Mouse (Mus musculus) right cerebral cortex, postnatal 36 days (tissue): ENCODE data around the gene Zdhhc17.

Experiments
- DNase-seq, 2 experiments: peaks; one replicate each; pipeline ENCODE4 v3.0.0; 2022; ENCODE audit warnings: low spot score in 2 of 2, mixed read lengths in 1 of 2

Gene Zdhhc17

DNA sequence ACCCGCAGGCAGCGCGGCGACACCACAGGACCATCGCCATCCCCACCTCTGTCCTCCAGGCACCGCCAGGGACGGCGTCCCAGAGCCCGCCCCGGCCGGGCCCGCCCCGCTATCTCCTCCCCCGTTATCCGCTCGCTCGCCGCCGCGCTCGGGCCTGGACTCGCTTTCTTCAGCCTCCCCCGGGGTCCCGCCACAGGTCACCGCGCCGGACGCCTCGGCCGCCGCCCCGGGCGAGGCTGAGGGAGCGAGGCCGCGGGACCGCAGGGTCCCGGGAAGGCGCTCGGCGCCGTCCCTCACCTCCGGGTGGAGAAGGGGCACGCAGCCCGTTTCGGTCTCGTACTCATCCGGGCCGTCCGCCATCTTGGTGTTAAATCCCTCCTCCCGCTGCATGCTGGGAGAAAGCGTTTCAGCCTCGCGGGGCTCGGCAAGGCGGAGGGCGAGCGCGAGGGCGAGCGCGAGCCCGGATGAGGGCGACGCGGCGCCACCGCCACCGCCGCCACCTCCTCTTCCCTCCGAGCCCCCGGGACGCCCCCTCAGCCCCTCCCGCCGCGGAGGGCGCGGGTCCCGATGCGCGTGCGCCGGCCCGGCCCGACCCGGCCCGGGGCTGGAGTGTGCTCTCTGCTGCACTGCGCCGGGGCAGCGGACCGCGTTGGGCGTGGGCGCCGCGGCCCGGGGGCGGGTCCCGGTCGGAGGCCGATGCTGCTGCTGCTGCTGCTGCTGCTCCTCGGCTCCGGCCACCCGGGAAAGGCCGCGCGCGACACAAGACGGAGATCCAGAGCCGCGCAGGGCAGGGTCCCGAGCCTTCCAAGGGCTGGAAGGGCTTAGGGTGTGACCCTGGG is at the start of gene Zdhhc17:
TSS of gene Zdhhc17 (minus strand) at position 500 of the 839 bp plus-strand sequence.
- DNase-seq = peak; percentile 80 to 84

DNA sequence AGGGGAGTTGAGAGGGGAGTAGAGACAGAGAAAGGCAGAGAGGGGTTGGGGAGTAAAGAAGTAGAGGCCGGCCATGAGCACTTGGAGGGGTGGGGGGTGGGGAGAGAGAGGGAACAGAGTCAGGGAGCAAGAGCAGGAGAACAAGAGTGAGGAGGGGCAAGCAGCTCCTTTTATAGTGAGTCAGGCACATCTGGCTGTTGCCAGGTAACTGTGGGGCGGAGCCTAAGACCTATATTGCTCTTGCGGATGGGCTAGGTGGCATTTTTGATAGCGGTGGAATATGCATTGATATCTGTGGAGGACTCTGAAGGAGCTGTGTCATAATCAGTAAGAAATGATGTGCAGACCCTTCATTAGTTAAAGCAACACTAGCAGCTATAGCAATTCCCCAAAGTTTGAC is 45.8 kb upstream of the Zdhhc17 start:
- no peak for DNase-seq

- DNase-seq = no peak
Observed at GRCm38 (mm10) chr10:111051606-111052005, 41.7 kb upstream of the Zdhhc17 start.

GRCm38 (mm10) chr10:111050511-111050910 is 40.6 kb upstream of the Zdhhc17 start:
- no peak for DNase-seq

GRCm38 (mm10) chr10:111050061-111050460 is 40.1 kb upstream of the Zdhhc17 start:
- DNase-seq = no peak

- no peak for DNase-seq
Observed at GRCm38 (mm10) chr10:111047895-111048294, 38.0 kb upstream of the Zdhhc17 start.

DNA sequence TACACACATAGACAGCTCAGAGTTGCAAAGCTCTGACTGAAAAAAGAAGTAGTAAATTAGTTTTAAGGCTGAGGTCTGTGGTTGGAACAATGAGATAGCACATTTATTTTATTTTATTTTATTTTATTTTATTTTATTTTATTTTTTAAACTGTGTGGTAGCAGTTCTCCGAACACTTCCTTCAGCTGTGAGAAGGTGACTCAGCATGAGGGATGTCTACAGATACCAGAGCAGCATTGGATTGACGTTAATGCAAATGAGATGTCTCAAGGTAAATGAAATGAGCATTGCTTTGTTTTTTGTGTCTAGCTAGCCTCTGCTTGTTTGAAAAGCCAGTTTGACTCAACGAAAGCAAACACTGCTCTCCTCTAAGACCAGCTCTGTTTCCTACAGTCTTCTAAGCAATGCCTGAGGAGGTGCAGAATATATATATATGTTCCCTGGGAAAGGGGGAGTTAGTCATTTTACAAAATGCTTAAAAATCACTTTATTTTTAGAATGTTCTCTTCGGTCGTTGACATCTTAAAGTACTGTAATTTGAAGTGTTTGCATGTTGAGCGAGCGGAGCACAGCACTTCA is 30.2 kb upstream of the Zdhhc17 start:
- DNase-seq = peak in 1 of 2 experiments; percentile 10

- DNase-seq = peak in 1 of 2 experiments; percentile 16
Observed at GRCm38 (mm10) chr10:111036851-111037250, 26.9 kb upstream of the Zdhhc17 start.

- no peak for DNase-seq
Observed at GRCm38 (mm10) chr10:111035134-111035533, 25.2 kb upstream of the Zdhhc17 start.

- peak; percentile 65 to 78 for DNase-seq
Observed at GRCm38 (mm10) chr10:111031511-111032365, 21.8 kb upstream of the Zdhhc17 start.

DNA sequence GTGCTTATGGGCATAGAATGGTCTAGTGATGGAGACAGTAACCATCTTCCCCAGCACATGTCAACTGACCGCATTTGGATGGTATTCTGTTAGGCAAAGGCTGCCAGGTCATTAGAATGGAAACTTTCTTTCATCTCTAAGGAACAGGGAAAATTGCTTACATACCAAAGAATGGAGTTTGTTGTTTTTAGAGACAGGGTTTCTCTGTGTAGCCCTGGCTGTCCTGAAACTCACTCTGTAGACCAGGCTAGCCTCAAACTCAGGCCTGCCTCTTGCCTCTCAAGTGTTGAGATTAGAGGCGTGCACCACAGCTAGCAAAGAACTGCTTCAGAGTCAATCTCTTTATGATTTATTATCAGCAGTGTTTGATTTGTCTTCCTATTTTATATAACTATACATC is 20.9 kb upstream of the Zdhhc17 start:
- DNase-seq = no peak

- DNase-seq = no peak
Observed at GRCm38 (mm10) chr10:111026106-111026505, 16.2 kb upstream of the Zdhhc17 start.

DNA sequence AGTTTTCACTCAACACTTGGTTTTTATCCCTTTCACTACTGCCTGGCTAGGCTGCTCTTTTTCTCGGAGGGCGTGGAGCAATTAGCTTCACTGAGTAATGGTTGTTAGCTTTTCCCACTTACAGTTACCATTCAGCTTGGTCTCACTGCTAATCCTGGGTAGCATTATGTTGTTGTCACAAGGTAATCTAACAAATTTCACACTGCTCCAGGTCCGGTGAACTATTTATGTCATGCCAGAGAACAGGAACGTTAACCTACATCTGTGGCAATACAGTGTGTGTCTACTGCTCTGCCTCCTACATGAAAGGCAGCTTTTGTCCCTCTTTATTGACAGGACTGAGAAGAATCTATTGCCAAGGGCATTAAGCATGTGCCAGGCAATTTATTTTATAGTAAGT is 14.8 kb upstream of the Zdhhc17 start:
- no peak for DNase-seq

DNA sequence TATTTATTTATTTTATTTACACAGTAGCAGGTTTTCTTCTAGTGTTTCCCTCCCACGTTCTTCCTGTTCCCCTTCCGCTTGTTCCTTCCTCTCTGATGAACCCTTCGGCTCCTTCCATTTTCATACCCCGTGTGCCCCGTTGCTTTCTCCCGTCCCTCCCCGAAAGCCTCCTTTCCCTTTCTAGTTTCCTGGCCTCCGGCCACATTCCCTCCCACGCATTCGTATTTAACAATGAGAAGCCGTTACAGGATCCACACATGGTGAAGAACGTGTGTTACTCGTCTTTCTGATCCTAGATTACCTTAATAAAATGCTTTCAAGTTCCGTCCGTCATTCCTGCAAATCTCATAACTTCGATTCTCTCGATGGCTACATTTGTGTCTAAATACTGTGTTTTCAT is 4.5 kb upstream of the Zdhhc17 start:
- DNase-seq = no peak

- no peak for DNase-seq
Observed at GRCm38 (mm10) chr10:111013265-111013664, 3.3 kb upstream of the Zdhhc17 start.

- DNase-seq = no peak
Observed at GRCm38 (mm10) chr10:111012496-111013038, 2.6 kb upstream of the Zdhhc17 start.

- no peak for DNase-seq
Observed at GRCm38 (mm10) chr10:111011226-111011765, 1.4 kb upstream of the Zdhhc17 start.

GRCm38 (mm10) chr10:111010480-111011225 is 713 bp upstream of the Zdhhc17 start:
- DNase-seq = no peak

DNA sequence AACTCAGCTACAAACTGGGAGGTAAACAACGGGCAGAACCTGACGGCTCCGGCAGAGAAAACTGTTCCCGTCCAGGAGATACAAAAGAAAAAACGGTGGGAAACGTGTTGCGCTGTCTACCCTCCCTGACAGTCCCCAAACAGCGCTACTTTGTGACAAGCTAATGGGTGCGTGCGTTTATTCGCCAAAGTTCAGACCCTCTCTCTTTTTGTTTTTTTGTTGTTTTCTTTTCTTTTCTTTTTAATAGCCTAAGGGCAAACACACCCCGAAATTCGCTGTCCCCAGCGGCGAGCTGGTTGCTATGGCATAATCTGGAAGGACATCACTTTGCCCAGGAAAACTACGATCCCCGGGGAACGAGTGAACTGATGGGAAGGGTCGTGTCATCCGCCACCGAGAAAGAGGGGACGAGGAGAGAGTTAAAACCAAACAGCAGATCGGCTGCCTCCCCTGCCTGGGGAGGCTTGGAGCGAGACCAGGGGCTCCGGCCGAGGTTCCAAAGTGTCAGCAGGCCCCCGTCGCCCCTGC is 763 bp downstream of the Zdhhc17 start:
- no peak for DNase-seq

DNA sequence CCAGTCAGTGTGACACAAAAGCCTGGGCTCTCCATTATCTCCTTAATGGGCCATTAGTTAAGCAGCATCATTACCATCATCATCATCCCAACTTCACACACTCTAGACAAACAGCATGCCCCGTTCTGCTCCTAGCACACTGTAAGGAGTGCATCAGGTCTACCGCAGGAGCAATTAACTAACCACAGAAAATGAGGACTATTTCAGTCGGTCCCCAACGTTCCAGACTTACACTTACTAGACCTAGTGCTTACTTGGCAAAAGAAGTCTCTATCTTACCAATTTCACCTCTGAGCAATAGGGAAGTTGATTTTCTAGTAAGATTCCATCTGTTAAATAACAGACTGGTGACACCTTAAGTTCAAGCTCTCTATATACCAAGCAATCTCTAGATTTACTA is 2.3 kb downstream of the Zdhhc17 start:
- no peak for DNase-seq
